Mouse (Mus musculus): Measurements from ENCODE around the gene Tmem161a. TPM values are rescaled to one million over a fixed set of nuclear protein-coding genes. Genes with fewer than 3 reads are reported as not detected.

Tmem161a gene
- polyA plus RNA-seq, 1 experiment from 2014 or later: 45.0 TPM

- ATAC-seq (peak; percentile 90), DNase-seq (ENCODE audit: low spot score) (peak; percentile 72)
- H3K27ac ChIP-seq (ENCODE audit: low read length): no peak overlapping the region
- no peak for TF ChIP-seq CTCF (IDR thresholded peaks at IDR 0.05)
- no peak for TF ChIP-seq EP300 (IDR thresholded peaks at IDR 0.05)
- H3K36me3 ChIP-seq (ENCODE audit: insufficient read depth, low read length): no peaks in the 10 kb centered on the region
- H3K4me1 ChIP-seq (ENCODE audit: insufficient read depth, low read depth, low read length): no peaks in the 10 kb centered on the region; the same call in 1 of the 2 replicates
- peak overlapping the region; percentile 33 for H3K4me3 ChIP-seq (ENCODE audit: low read depth, low read length)
- H3K9ac ChIP-seq (replicated peaks; ENCODE audit: low read depth): no peak overlapping the region
- no peaks in the 10 kb centered on the region for H3K9me3 ChIP-seq (ENCODE audit: low read length)
- 11% methylated on average over 40 of the region's 40 CpGs for WGBS
- peak overlapping the region; percentile 78 for H3K4me2 ChIP-seq (replicated peaks; ENCODE audit: low read depth, low read length)
- no peaks in the 10 kb centered on the region for H3K27me3 ChIP-seq (replicated peaks; ENCODE audit: insufficient read depth, low read length)
Observed at GRCm38 (mm10) chr8:70158069-70158853, 13.9 kb upstream of the Tmem161a start.

- Histone ChIP-seq H3K9ac (replicated peaks; ENCODE audit: low read depth) (no peak overlapping the region), H3K4me1 (ENCODE audit: insufficient read depth, low read depth, low read length) (no peaks in the 10 kb centered on the region; the same call in 1 of the 2 replicates), H3K27me3 (replicated peaks; ENCODE audit: insufficient read depth, low read length) (no peaks in the 10 kb centered on the region), H3K4me3 (ENCODE audit: low read depth, low read length) (no peak overlapping the region), H3K36me3 (ENCODE audit: insufficient read depth, low read length) (no peaks in the 10 kb centered on the region), H3K9me3 (ENCODE audit: low read length) (no peaks in the 10 kb centered on the region), H3K27ac (ENCODE audit: low read length) (no peak overlapping the region), H3K4me2 (replicated peaks; ENCODE audit: low read depth, low read length) (no peak overlapping the region)
- DNase-seq (ENCODE audit: low spot score) (no peak), ATAC-seq (no peak)
- WGBS: 85% methylated on average over 4 of the region's 4 CpGs
- TF ChIP-seq EP300 (IDR thresholded peaks at IDR 0.05): no peak
- TF ChIP-seq CTCF (IDR thresholded peaks at IDR 0.05): no peak
Observed at GRCm38 (mm10) chr8:70159211-70159610, 12.9 kb upstream of the Tmem161a start.

- Histone ChIP-seq H3K36me3 (ENCODE audit: insufficient read depth, low read length) (no peaks in the 10 kb centered on the region), H3K27ac (ENCODE audit: low read length) (no peak overlapping the region), H3K9me3 (ENCODE audit: low read length) (no peaks in the 10 kb centered on the region), H3K9ac (replicated peaks; ENCODE audit: low read depth) (no peak overlapping the region), H3K4me2 (replicated peaks; ENCODE audit: low read depth, low read length) (no peak overlapping the region), H3K27me3 (replicated peaks; ENCODE audit: insufficient read depth, low read length) (no peaks in the 10 kb centered on the region), H3K4me3 (ENCODE audit: low read depth, low read length) (no peak overlapping the region), H3K4me1 (ENCODE audit: insufficient read depth, low read depth, low read length) (no peaks in the 10 kb centered on the region; the same call in 1 of the 2 replicates)
- DNase-seq (ENCODE audit: low spot score) (no peak), ATAC-seq (no peak)
- 53% methylated on average over 13 of the region's 13 CpGs for WGBS
- TF ChIP-seq EP300 (IDR thresholded peaks at IDR 0.05) (no peak), CTCF (IDR thresholded peaks at IDR 0.05) (no peak)
Observed at GRCm38 (mm10) chr8:70160015-70160414, 12.1 kb upstream of the Tmem161a start.

- Histone ChIP-seq H3K4me3 (ENCODE audit: low read depth, low read length) (no peak overlapping the region), H3K4me2 (replicated peaks; ENCODE audit: low read depth, low read length) (no peak overlapping the region), H3K36me3 (ENCODE audit: insufficient read depth, low read length) (no peaks in the 10 kb centered on the region), H3K4me1 (ENCODE audit: insufficient read depth, low read depth, low read length) (no peaks in the 10 kb centered on the region; the same call in 1 of the 2 replicates), H3K27me3 (replicated peaks; ENCODE audit: insufficient read depth, low read length) (no peaks in the 10 kb centered on the region), H3K9ac (replicated peaks; ENCODE audit: low read depth) (no peak overlapping the region), H3K27ac (ENCODE audit: low read length) (no peak overlapping the region), H3K9me3 (ENCODE audit: low read length) (no peaks in the 10 kb centered on the region)
- 59% methylated on average over 3 of the region's 3 CpGs for WGBS
- ATAC-seq (peak; percentile 27; the same call in 1 of the 2 replicates), DNase-seq (ENCODE audit: low spot score) (peak; percentile 51)
- peak; percentile 71 for TF ChIP-seq EP300 (IDR thresholded peaks at IDR 0.05)
- TF ChIP-seq CTCF (IDR thresholded peaks at IDR 0.05): no peak
Observed at GRCm38 (mm10) chr8:70163316-70163715, 8.8 kb upstream of the Tmem161a start.

- 3% methylated on average over 20 of the region's 21 CpGs for WGBS
- ATAC-seq (peak; percentile 84), DNase-seq (ENCODE audit: low spot score) (peak; percentile 81)
- H3K36me3 ChIP-seq (ENCODE audit: insufficient read depth, low read length): no peaks in the 10 kb centered on the region
- H3K27me3 ChIP-seq (replicated peaks; ENCODE audit: insufficient read depth, low read length): no peaks in the 10 kb centered on the region
- H3K4me2 ChIP-seq (replicated peaks; ENCODE audit: low read depth, low read length): peak overlapping the region; percentile 47
- 0 out of 2 replicates have a peak overlapping the region, but pooled peaks have one; percentile 8 for H3K4me3 ChIP-seq (ENCODE audit: low read depth, low read length)
- no peaks in the 10 kb centered on the region for H3K4me1 ChIP-seq (ENCODE audit: insufficient read depth, low read depth, low read length)
- peak; percentile 98 for TF ChIP-seq CTCF (IDR thresholded peaks at IDR 0.05)
- no peak for TF ChIP-seq EP300 (IDR thresholded peaks at IDR 0.05)
- no peak overlapping the region for H3K27ac ChIP-seq (ENCODE audit: low read length)
- no peaks in the 10 kb centered on the region for H3K9me3 ChIP-seq (ENCODE audit: low read length)
- no peak overlapping the region for H3K9ac ChIP-seq (replicated peaks; ENCODE audit: low read depth)
Observed at GRCm38 (mm10) chr8:70166504-70167110, 5.5 kb upstream of the Tmem161a start.

GRCm38 (mm10) chr8:70170116-70170515, 2.0 kb upstream of the Tmem161a start:
- H3K27me3 ChIP-seq (replicated peaks; ENCODE audit: insufficient read depth, low read length): no peaks in the 10 kb centered on the region
- TF ChIP-seq CTCF (IDR thresholded peaks at IDR 0.05) (no peak), EP300 (IDR thresholded peaks at IDR 0.05) (no peak)
- WGBS: 67% methylated on average over 3 of the region's 3 CpGs
- DNase-seq (ENCODE audit: low spot score) (no peak), ATAC-seq (no peak)
- H3K9ac ChIP-seq (replicated peaks; ENCODE audit: low read depth): no peak overlapping the region
- H3K4me3 ChIP-seq (ENCODE audit: low read depth, low read length): no peak overlapping the region
- no peak overlapping the region for H3K4me2 ChIP-seq (replicated peaks; ENCODE audit: low read depth, low read length)
- H3K9me3 ChIP-seq (ENCODE audit: low read length): no peaks in the 10 kb centered on the region
- no peaks in the 10 kb centered on the region for H3K4me1 ChIP-seq (ENCODE audit: insufficient read depth, low read depth, low read length)
- no peaks in the 10 kb centered on the region for H3K36me3 ChIP-seq (ENCODE audit: insufficient read depth, low read length)
- no peak overlapping the region for H3K27ac ChIP-seq (ENCODE audit: low read length)

Data from lung, postnatal 0 days (tissue).